Mouse (Mus musculus) megakaryocyte-erythroid progenitor cell, adult 5-6 weeks (primary cell): ENCODE measurements around the gene Thap2. TPM values are rescaled to one million over a fixed set of nuclear protein-coding genes. Genes with fewer than 3 reads are reported as not detected.

Experiments
- ATAC-seq: replicated peaks from 2 replicates; pipeline ENCODE4 v1.8.0; 2016; ENCODE audit warnings: mild to moderate bottlenecking, inconsistent platforms; ENCODE audit not compliant: severe bottlenecking, poor library complexity, low FRiP score, low TSS enrichment
- total RNA-seq, 2 experiments: library from RNA; stranded (forward) in 1 of 2; stranded (reverse) in 1 of 2; fragments of 200-1000, 215-1000 nt in 1 of 2; fragments of >200 nt in 1 of 2; fragmentation: Nextera tagmentation in 1 of 2; gene quantifications; 2 replicates each; pipeline ENCODE4 v1.2.3; 2014 to 2017

Gene Thap2
- total RNA-seq, 2 experiments from 2014 or later: 10.2 to 15.2 TPM

GRCm38 (mm10) chr10:115358216-115358919 is 25.9 kb downstream of the Thap2 start:
- no peak for ATAC-seq

- ATAC-seq: no peak
Measured at GRCm38 (mm10) chr10:115356106-115356505, 28.1 kb downstream of the Thap2 start.

GRCm38 (mm10) chr10:115355016-115355415 is 29.2 kb downstream of the Thap2 start:
- ATAC-seq: no peak

- ATAC-seq: no peak
Measured at GRCm38 (mm10) chr10:115354553-115354952, 29.7 kb downstream of the Thap2 start.

- ATAC-seq: peak; percentile 66
Measured at GRCm38 (mm10) chr10:115350810-115351397, 33.3 kb downstream of the Thap2 start.

GRCm38 (mm10) chr10:115349509-115349908 is 34.7 kb downstream of the Thap2 start:
- ATAC-seq: no peak

GRCm38 (mm10) chr10:115349029-115349428 is 35.2 kb downstream of the Thap2 start:
- no peak for ATAC-seq

GRCm38 (mm10) chr10:115348131-115348530 is 36.1 kb downstream of the Thap2 start:
- no peak for ATAC-seq

- no peak for ATAC-seq
Measured at GRCm38 (mm10) chr10:115346444-115346843, 37.8 kb downstream of the Thap2 start.

GRCm38 (mm10) chr10:115342771-115343425 is 41.3 kb downstream of the Thap2 start:
- ATAC-seq: no peak

GRCm38 (mm10) chr10:115339820-115340328 is 44.4 kb downstream of the Thap2 start:
- ATAC-seq: no peak

GRCm38 (mm10) chr10:115336901-115337300 is 47.3 kb downstream of the Thap2 start:
- ATAC-seq: no peak

GRCm38 (mm10) chr10:115333528-115333927 is 50.7 kb downstream of the Thap2 start:
- ATAC-seq: no peak

- ATAC-seq: no peak
Measured at GRCm38 (mm10) chr10:115332997-115333396, 51.2 kb downstream of the Thap2 start.

GRCm38 (mm10) chr10:115332420-115332952 is 51.8 kb downstream of the Thap2 start:
- ATAC-seq: no peak

- no peak for ATAC-seq
Measured at GRCm38 (mm10) chr10:115329010-115329530, 55.2 kb downstream of the Thap2 start.

GRCm38 (mm10) chr10:115328514-115328913 is 55.7 kb downstream of the Thap2 start:
- ATAC-seq: no peak

GRCm38 (mm10) chr10:115323295-115323694 is 60.9 kb downstream of the Thap2 start:
- peak; percentile 81; the same call in 1 of the 2 replicates for ATAC-seq

- no peak for ATAC-seq
Measured at GRCm38 (mm10) chr10:115321317-115322035, 62.8 kb downstream of the Thap2 start.
